Mouse (Mus musculus): ENCODE measurements around the gene Atf6b. TPM values are rescaled to one million over a fixed set of nuclear protein-coding genes. Genes with fewer than 3 reads are reported as not detected.

The Atf6b gene
- polyA plus RNA-seq, 1 experiment from 2014 or later = 72.0 TPM

- H3K9ac ChIP-seq = no peak overlapping the region
- peaks cover 19% of the 10 kb centered on the region for H3K4me1 ChIP-seq
- H3K4me2 ChIP-seq = peak overlapping the region; percentile 9; the same call in 1 of the 2 replicates
- H3K4me3 ChIP-seq (replicated peaks) = no peak overlapping the region
- WGBS = 18% methylated on average over 11 of the region's 11 CpGs
- peak overlapping the region; percentile 60 for H3K27ac ChIP-seq
- H3K9me3 ChIP-seq = no peaks in the 10 kb centered on the region
- H3K36me3 ChIP-seq = no peaks in the 10 kb centered on the region
- peak; percentile 38; the same call in 1 of the 2 replicates for ATAC-seq (ENCODE audit: insufficient read depth, low FRiP score, low read depth)
- H3K27me3 ChIP-seq (replicated peaks) = no peaks in the 10 kb centered on the region
Measured at GRCm38 (mm10) chr17:34640778-34641601, 6.0 kb upstream of the Atf6b start.

GRCm38 (mm10) chr17:34641945-34642344, 5.0 kb upstream of the Atf6b start:
- no peak for ATAC-seq (ENCODE audit: insufficient read depth, low FRiP score, low read depth)
- H3K9ac ChIP-seq = no peak overlapping the region
- no peak overlapping the region for H3K27ac ChIP-seq
- H3K27me3 ChIP-seq (replicated peaks) = no peaks in the 10 kb centered on the region
- no peaks in the 10 kb centered on the region for H3K36me3 ChIP-seq
- no peak overlapping the region for H3K4me3 ChIP-seq (replicated peaks)
- H3K4me1 ChIP-seq = peaks cover 25% of the 10 kb centered on the region
- no peak overlapping the region for H3K4me2 ChIP-seq
- 69% methylated on average over 3 of the region's 3 CpGs for WGBS
- H3K9me3 ChIP-seq = no peaks in the 10 kb centered on the region

GRCm38 (mm10) chr17:34643379-34643778, 3.6 kb upstream of the Atf6b start:
- no peak for ATAC-seq (ENCODE audit: insufficient read depth, low FRiP score, low read depth)
- H3K4me2 ChIP-seq = no peak overlapping the region
- H3K27ac ChIP-seq = no peak overlapping the region
- WGBS = 75% methylated on average over 4 of the region's 4 CpGs
- H3K9me3 ChIP-seq = no peaks in the 10 kb centered on the region
- peaks cover 34% of the 10 kb centered on the region for H3K4me1 ChIP-seq
- H3K4me3 ChIP-seq (replicated peaks) = no peak overlapping the region
- H3K27me3 ChIP-seq (replicated peaks) = no peaks in the 10 kb centered on the region
- H3K36me3 ChIP-seq = no peaks in the 10 kb centered on the region
- no peak overlapping the region for H3K9ac ChIP-seq

- Histone ChIP-seq H3K9ac (no peak overlapping the region), H3K9me3 (no peaks in the 10 kb centered on the region), H3K27ac (no peak overlapping the region), H3K4me1 (peaks cover 36% of the 10 kb centered on the region), H3K4me3 (replicated peaks) (no peak overlapping the region), H3K4me2 (no peak overlapping the region), H3K27me3 (replicated peaks) (no peaks in the 10 kb centered on the region), H3K36me3 (no peaks in the 10 kb centered on the region)
- WGBS = 82% methylated on average over 10 of the region's 10 CpGs
- ATAC-seq (ENCODE audit: insufficient read depth, low FRiP score, low read depth) = no peak
Measured at GRCm38 (mm10) chr17:34643944-34644343, 3.0 kb upstream of the Atf6b start.

- Histone ChIP-seq H3K4me3 (replicated peaks) (peak within 1 kb of the TSS; percentile 52), H3K36me3 (no peaks in the 10 kb centered on the region), H3K4me1 (peaks cover 36% of the 10 kb centered on the region), H3K4me2 (peak within 1 kb of the TSS; percentile 61), H3K9ac (peak within 1 kb of the TSS; percentile 35), H3K27ac (peak within 1 kb of the TSS; percentile 33), H3K27me3 (replicated peaks) (no peaks in the 10 kb centered on the region), H3K9me3 (no peaks in the 10 kb centered on the region)
- peak; percentile 72 for ATAC-seq (ENCODE audit: insufficient read depth, low FRiP score, low read depth)
- WGBS = 0% methylated on average over 16 of the region's 16 CpGs
Measured at GRCm38 (mm10) chr17:34644608-34645007, 2.3 kb upstream of the Atf6b start, which contains the start of gene Fkbpl. TSS of gene Fkbpl (plus strand) at chr17:34644764.

GRCm38 (mm10) chr17:34645256-34645829, 1.6 kb upstream of the Atf6b start:
- WGBS = 40% methylated on average over 10 of the region's 10 CpGs
- Histone ChIP-seq H3K27me3 (replicated peaks) (no peaks in the 10 kb centered on the region), H3K36me3 (no peaks in the 10 kb centered on the region), H3K4me3 (replicated peaks) (peak overlapping the region; percentile 52), H3K9ac (peak overlapping the region; percentile 35; the same call in 1 of the 2 replicates), H3K9me3 (no peaks in the 10 kb centered on the region), H3K4me1 (peaks cover 33% of the 10 kb centered on the region), H3K4me2 (peak overlapping the region; percentile 61), H3K27ac (peak overlapping the region; percentile 33; the same call in 1 of the 2 replicates)
- ATAC-seq (ENCODE audit: insufficient read depth, low FRiP score, low read depth) = no peak

- H3K27me3 ChIP-seq (replicated peaks) = no peaks in the 10 kb centered on the region
- no peak overlapping the region for H3K27ac ChIP-seq
- ATAC-seq (ENCODE audit: insufficient read depth, low FRiP score, low read depth) = no peak
- H3K4me1 ChIP-seq = peaks cover 27% of the 10 kb centered on the region
- peak overlapping the region; percentile 72; the same call in 1 of the 2 replicates for H3K4me3 ChIP-seq (replicated peaks)
- H3K9ac ChIP-seq = no peak overlapping the region
- WGBS = 87% methylated on average over 30 of the region's 30 CpGs
- H3K4me2 ChIP-seq = peak overlapping the region; percentile 61; the same call in 1 of the 2 replicates
- no peaks in the 10 kb centered on the region for H3K9me3 ChIP-seq
- 0 out of 2 replicates have a peak, but pooled peaks cover 2% of the 10 kb centered on the region for H3K36me3 ChIP-seq
Measured at GRCm38 (mm10) chr17:34645831-34646511, 975 bp upstream of the Atf6b start.

- Histone ChIP-seq H3K4me3 (replicated peaks) (peak overlapping the region; percentile 72), H3K9ac (peak overlapping the region; percentile 79; the same call in 1 of the 2 replicates), H3K27ac (no peak overlapping the region), H3K27me3 (replicated peaks) (no peaks in the 10 kb centered on the region), H3K36me3 (peaks cover 16% of the 10 kb centered on the region), H3K4me2 (peak overlapping the region; percentile 85), H3K4me1 (peaks cover 26% of the 10 kb centered on the region), H3K9me3 (no peaks in the 10 kb centered on the region)
- ATAC-seq (ENCODE audit: insufficient read depth, low FRiP score, low read depth) = no peak
- WGBS = 78% methylated on average over 16 of the region's 16 CpGs
Measured at GRCm38 (mm10) chr17:34648141-34648890, 1.4 kb downstream of the Atf6b start.

GRCm38 (mm10) chr17:34649106-34649864, 2.3 kb downstream of the Atf6b start:
- Histone ChIP-seq H3K27me3 (replicated peaks) (no peaks in the 10 kb centered on the region), H3K4me2 (no peak overlapping the region), H3K27ac (no peak overlapping the region), H3K4me3 (replicated peaks) (no peak overlapping the region), H3K9ac (no peak overlapping the region), H3K36me3 (peaks cover 16% of the 10 kb centered on the region), H3K9me3 (no peaks in the 10 kb centered on the region), H3K4me1 (peaks cover 28% of the 10 kb centered on the region)
- 81% methylated on average over 18 of the region's 18 CpGs for WGBS
- no peak for ATAC-seq (ENCODE audit: insufficient read depth, low FRiP score, low read depth)

- H3K27me3 ChIP-seq (replicated peaks) = no peaks in the 10 kb centered on the region
- no peak for ATAC-seq (ENCODE audit: insufficient read depth, low FRiP score, low read depth)
- no peak overlapping the region for H3K27ac ChIP-seq
Measured at GRCm38 (mm10) chr17:34650781-34651180, 3.8 kb downstream of the Atf6b start.

More at GRCm38 (mm10) chr17:34650781-34651180, 3.8 kb downstream of the Atf6b start:
- Histone ChIP-seq H3K36me3 (peaks cover 16% of the 10 kb centered on the region), H3K9ac (no peak overlapping the region), H3K4me1 (peaks cover 36% of the 10 kb centered on the region), H3K4me2 (no peak overlapping the region), H3K9me3 (no peaks in the 10 kb centered on the region), H3K4me3 (replicated peaks) (no peak overlapping the region)
- 92% methylated on average over 14 of the region's 14 CpGs for WGBS
